Mouse (Mus musculus): ENCODE data around the gene Wwc2. TPM values are rescaled to one million over a fixed set of nuclear protein-coding genes. Genes with fewer than 3 reads are reported as not detected.

The Wwc2 gene
- total and polyA plus RNA-seq, 2 experiments from 2014 or later: 8.2 to 18.5 TPM

GRCm38 (mm10) chr8:47957560-47957959, 33.2 kb downstream of the Wwc2 start:
- H3K4me1 ChIP-seq (ENCODE audit: control insufficient read depth, insufficient read depth): peaks cover 12% of the 10 kb centered on the region
- H3K4me3 ChIP-seq (ENCODE audit: low read depth, low read length): no peak overlapping the region
- no peak overlapping the region for H3K9ac ChIP-seq (replicated peaks; ENCODE audit: low read depth, low read length)
- WGBS: 92% methylated on average over 4 of the region's 4 CpGs
- DNase-seq (ENCODE audit: low spot score) (no peak), ATAC-seq (ENCODE audit: insufficient read depth, low read depth) (no peak)
- H3K36me3 ChIP-seq (replicated peaks; ENCODE audit: control insufficient read depth, insufficient read depth, low read length): no peaks in the 10 kb centered on the region; the same call in 1 of the 2 replicates
- TF ChIP-seq EP300 (IDR thresholded peaks at IDR 0.05; ENCODE audit: low read depth): no peak
- no peak for TF ChIP-seq CTCF (IDR thresholded peaks at IDR 0.05; ENCODE audit: low read depth)
- no peak overlapping the region for H3K4me2 ChIP-seq (ENCODE audit: low read depth, low read length)
- H3K27me3 ChIP-seq (ENCODE audit: control insufficient read depth, insufficient read depth, low read length): no peaks in the 10 kb centered on the region
- no peaks in the 10 kb centered on the region for H3K9me3 ChIP-seq (replicated peaks; ENCODE audit: control insufficient read depth, low read length)
- H3K27ac ChIP-seq (ENCODE audit: low read depth): no peak overlapping the region

GRCm38 (mm10) chr8:47951380-47951932, 39.3 kb downstream of the Wwc2 start:
- ATAC-seq (ENCODE audit: insufficient read depth, low read depth): peak; percentile 63

GRCm38 (mm10) chr8:47948836-47949235, 41.9 kb downstream of the Wwc2 start:
- H3K27me3 ChIP-seq (ENCODE audit: control insufficient read depth, insufficient read depth, low read length): no peaks in the 10 kb centered on the region
- no peak overlapping the region for H3K9ac ChIP-seq (replicated peaks; ENCODE audit: low read depth, low read length)
- DNase-seq (ENCODE audit: low spot score): no peak
- 72% methylated on average over 4 of the region's 4 CpGs for WGBS
- H3K9me3 ChIP-seq (replicated peaks; ENCODE audit: control insufficient read depth, low read length): no peaks in the 10 kb centered on the region
- peaks cover 13% of the 10 kb centered on the region for H3K4me1 ChIP-seq (ENCODE audit: control insufficient read depth, insufficient read depth)
- no peak overlapping the region for H3K27ac ChIP-seq (ENCODE audit: low read depth)
- H3K4me2 ChIP-seq (ENCODE audit: low read depth, low read length): no peak overlapping the region
- H3K4me3 ChIP-seq (ENCODE audit: low read depth, low read length): no peak overlapping the region
- ATAC-seq (ENCODE audit: insufficient read depth, low read depth): no peak
- TF ChIP-seq CTCF (IDR thresholded peaks at IDR 0.05; ENCODE audit: low read depth) (no peak), EP300 (IDR thresholded peaks at IDR 0.05; ENCODE audit: low read depth) (no peak)
- H3K36me3 ChIP-seq (replicated peaks; ENCODE audit: control insufficient read depth, insufficient read depth, low read length): 0 out of 2 replicates have a peak, but pooled peaks cover 5% of the 10 kb centered on the region

More at GRCm38 (mm10) chr8:47951380-47951932, 39.3 kb downstream of the Wwc2 start:
- Histone ChIP-seq H3K9me3 (replicated peaks; ENCODE audit: control insufficient read depth, low read length) (no peaks in the 10 kb centered on the region), H3K27me3 (ENCODE audit: control insufficient read depth, insufficient read depth, low read length) (no peaks in the 10 kb centered on the region), H3K4me1 (ENCODE audit: control insufficient read depth, insufficient read depth) (peaks cover 13% of the 10 kb centered on the region), H3K4me2 (ENCODE audit: low read depth, low read length) (no peak overlapping the region), H3K9ac (replicated peaks; ENCODE audit: low read depth, low read length) (no peak overlapping the region), H3K4me3 (ENCODE audit: low read depth, low read length) (no peak overlapping the region), H3K27ac (ENCODE audit: low read depth) (peak overlapping the region; percentile 62), H3K36me3 (replicated peaks; ENCODE audit: control insufficient read depth, insufficient read depth, low read length) (no peaks in the 10 kb centered on the region)
- TF ChIP-seq CTCF (IDR thresholded peaks at IDR 0.05; ENCODE audit: low read depth) (peak; percentile 63), EP300 (IDR thresholded peaks at IDR 0.05; ENCODE audit: low read depth) (no peak)
- WGBS: 21% methylated on average over 7 of the region's 7 CpGs
- peak; percentile 67 for DNase-seq (ENCODE audit: low spot score)

- 0 out of 2 replicates have a peak, but pooled peaks have one; percentile 39 for TF ChIP-seq EP300 (IDR thresholded peaks at IDR 0.05; ENCODE audit: low read depth)
- no peak for TF ChIP-seq CTCF (IDR thresholded peaks at IDR 0.05; ENCODE audit: low read depth)
- Histone ChIP-seq H3K27me3 (ENCODE audit: control insufficient read depth, insufficient read depth, low read length) (no peaks in the 10 kb centered on the region), H3K27ac (ENCODE audit: low read depth) (peak overlapping the region; percentile 64), H3K4me2 (ENCODE audit: low read depth, low read length) (peak overlapping the region; percentile 38), H3K9ac (replicated peaks; ENCODE audit: low read depth, low read length) (no peak overlapping the region), H3K9me3 (replicated peaks; ENCODE audit: control insufficient read depth, low read length) (no peaks in the 10 kb centered on the region), H3K4me1 (ENCODE audit: control insufficient read depth, insufficient read depth) (peaks cover 13% of the 10 kb centered on the region), H3K36me3 (replicated peaks; ENCODE audit: control insufficient read depth, insufficient read depth, low read length) (0 out of 2 replicates have a peak, but pooled peaks cover 5% of the 10 kb centered on the region), H3K4me3 (ENCODE audit: low read depth, low read length) (no peak overlapping the region)
- peak; percentile 43 for DNase-seq (ENCODE audit: low spot score)
- ATAC-seq (ENCODE audit: insufficient read depth, low read depth): no peak
- WGBS: 50% methylated on average over 19 of the region's 19 CpGs
These were observed 42.8 kb downstream of the Wwc2 start for GRCm38 (mm10) chr8:47947672-47948618.

- H3K4me2 ChIP-seq (ENCODE audit: low read depth, low read length): no peak overlapping the region
- H3K27me3 ChIP-seq (ENCODE audit: control insufficient read depth, insufficient read depth, low read length): no peaks in the 10 kb centered on the region
- H3K9me3 ChIP-seq (replicated peaks; ENCODE audit: control insufficient read depth, low read length): no peaks in the 10 kb centered on the region
- no peak overlapping the region for H3K27ac ChIP-seq (ENCODE audit: low read depth)
- H3K36me3 ChIP-seq (replicated peaks; ENCODE audit: control insufficient read depth, insufficient read depth, low read length): 0 out of 2 replicates have a peak, but pooled peaks cover 5% of the 10 kb centered on the region
- peaks cover 24% of the 10 kb centered on the region for H3K4me1 ChIP-seq (ENCODE audit: control insufficient read depth, insufficient read depth)
- DNase-seq (ENCODE audit: low spot score) (no peak), ATAC-seq (ENCODE audit: insufficient read depth, low read depth) (no peak)
- TF ChIP-seq CTCF (IDR thresholded peaks at IDR 0.05; ENCODE audit: low read depth): peak; percentile 19
- no peak for TF ChIP-seq EP300 (IDR thresholded peaks at IDR 0.05; ENCODE audit: low read depth)
- H3K4me3 ChIP-seq (ENCODE audit: low read depth, low read length): no peak overlapping the region
- H3K9ac ChIP-seq (replicated peaks; ENCODE audit: low read depth, low read length): no peak overlapping the region
- 61% methylated on average over 10 of the region's 10 CpGs for WGBS
These were observed 47.7 kb downstream of the Wwc2 start for GRCm38 (mm10) chr8:47943049-47943448.
